Mouse (Mus musculus) megakaryocyte progenitor cell, adult 5-6 weeks (primary cell): Measurements from ENCODE around the gene Gatad1. TPM values are rescaled to one million over a fixed set of nuclear protein-coding genes. Genes with fewer than 3 reads are reported as not detected.
"Not testable (repeated sequence)": the region's sequence is repeated elsewhere in the genome, so short reads cannot be mapped to it uniquely, and the experiment has no call there.

Experiments
- ATAC-seq: replicated peaks from 2 replicates; pipeline ENCODE4 v1.8.0; 2016; ENCODE audit warnings: mild to moderate bottlenecking, moderate TSS enrichment, inconsistent platforms; ENCODE audit not compliant: poor library complexity
- total RNA-seq, 2 experiments: library from RNA; stranded (forward) in 1 of 2; stranded (reverse) in 1 of 2; fragments of 157-497, 149-512 nt in 1 of 2; fragments of 200-1000 nt in 1 of 2; gene quantifications; 2 replicates each; pipeline versions ENCODE4 v1.2.3 to v1.2.4; 2015 to 2017

The Gatad1 gene
- total RNA-seq, 2 experiments from 2014 or later = 112 to 200 TPM

GRCm38 (mm10) chr5:3644621-3645020 is 12.4 kb downstream of the Gatad1 start:
- no peak for ATAC-seq

DNA sequence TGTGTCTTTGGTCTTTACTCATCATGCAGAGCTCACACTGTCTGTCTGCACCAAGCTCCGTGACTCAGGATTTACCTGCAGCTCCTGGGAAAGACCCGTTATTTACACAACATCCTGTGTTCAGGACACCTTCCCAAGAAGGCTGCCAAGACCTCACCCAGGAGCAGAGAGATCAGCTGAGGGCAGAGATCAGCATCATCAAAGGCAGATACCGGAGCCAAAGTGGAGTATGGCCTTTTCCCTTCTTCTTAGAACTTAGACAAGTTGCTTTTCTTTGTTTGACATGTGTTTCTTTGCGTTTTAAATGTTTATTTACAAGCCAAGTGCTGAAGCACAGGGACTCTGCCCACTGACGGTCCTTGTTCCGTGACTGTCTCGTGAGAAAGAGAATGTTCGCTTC is 21.7 kb downstream of the Gatad1 start:
- ATAC-seq = no peak

GRCm38 (mm10) chr5:3633951-3634350 is 23.0 kb downstream of the Gatad1 start:
- peak; percentile 67 for ATAC-seq

DNA sequence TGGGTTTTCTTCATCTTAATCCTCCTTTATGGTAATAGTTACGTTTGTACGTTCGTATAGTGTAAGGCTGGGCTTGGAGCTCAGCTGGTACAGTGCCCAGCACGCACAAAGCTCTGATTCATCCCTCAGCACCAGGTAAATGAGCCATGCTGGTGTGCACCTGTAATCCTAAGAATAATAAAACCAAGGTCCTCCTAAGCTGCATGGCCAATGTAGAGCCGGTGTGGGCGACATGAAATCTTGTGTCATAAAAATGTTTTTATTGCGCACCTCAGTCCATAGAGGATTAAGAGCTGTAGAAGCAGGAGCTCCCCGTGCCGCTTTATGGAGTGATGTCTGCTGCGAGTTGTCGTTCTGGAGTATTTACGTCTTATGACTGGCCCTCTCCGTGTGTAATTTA is 23.7 kb downstream of the Gatad1 start:
- no peak for ATAC-seq

DNA sequence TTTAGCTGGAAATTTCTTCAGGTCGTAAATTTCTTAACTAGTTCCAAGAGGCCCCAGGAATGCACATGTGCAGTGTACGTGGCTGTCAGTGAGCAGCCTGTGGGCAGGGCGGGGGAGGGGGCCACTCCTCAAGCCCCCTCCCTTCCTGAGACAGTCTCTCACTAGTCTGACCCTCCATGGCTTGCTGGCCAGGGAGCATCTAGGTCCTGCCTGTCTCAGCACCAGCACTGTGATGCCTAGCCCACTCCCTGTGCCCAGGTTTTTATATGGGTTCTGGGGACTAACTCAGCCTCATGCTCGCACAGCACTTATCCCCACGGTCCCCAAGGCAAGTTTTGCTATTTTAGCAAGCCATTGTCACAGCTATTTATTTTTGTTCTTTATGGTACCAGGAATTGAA is 24.7 kb downstream of the Gatad1 start:
- ATAC-seq = no peak

- ATAC-seq = peak; percentile 70
Observed at GRCm38 (mm10) chr5:3631512-3632271, 25.3 kb downstream of the Gatad1 start.

DNA sequence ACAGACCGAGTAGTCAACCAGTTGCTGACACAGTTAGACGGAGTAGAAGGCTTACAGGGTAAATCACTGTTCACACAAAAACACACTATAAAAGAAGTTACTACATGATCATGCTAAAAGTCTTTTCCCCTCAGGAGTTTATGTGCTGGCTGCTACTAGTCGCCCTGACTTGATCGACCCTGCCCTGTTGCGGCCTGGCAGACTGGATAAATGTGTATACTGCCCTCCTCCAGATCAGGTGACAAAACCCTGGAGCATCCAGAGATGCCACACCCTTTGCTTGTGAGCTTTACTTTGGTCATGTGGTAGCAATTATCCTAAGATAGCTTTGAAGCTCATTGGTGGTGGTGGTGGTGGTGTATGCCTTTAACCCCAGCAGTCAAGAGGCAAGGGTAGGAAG is 26.9 kb downstream of the Gatad1 start:
- no peak for ATAC-seq

- no peak for ATAC-seq
Observed at GRCm38 (mm10) chr5:3620486-3620885, 36.5 kb downstream of the Gatad1 start.

DNA sequence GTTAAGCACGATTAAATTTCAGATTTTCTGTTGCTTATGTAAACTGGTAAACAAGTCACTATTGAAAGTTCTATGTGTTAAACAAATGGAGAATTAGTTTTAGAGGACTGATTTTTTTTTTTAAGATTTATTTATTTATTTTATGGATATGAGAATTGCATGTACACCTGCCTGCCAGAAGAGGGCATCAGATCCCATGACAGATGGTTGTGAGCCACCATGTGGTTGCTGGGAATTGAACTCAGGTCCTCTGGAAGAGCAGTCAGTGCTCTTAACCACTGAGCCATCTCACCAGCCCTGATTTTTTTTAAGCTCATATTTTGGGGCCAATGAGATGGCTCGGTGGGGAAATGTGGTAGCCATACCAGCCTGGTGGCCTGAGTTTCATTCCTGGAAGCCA is 45.1 kb downstream of the Gatad1 start:
- not testable (repeated sequence) for ATAC-seq

GRCm38 (mm10) chr5:3609241-3609640 is 47.7 kb downstream of the Gatad1 start:
- no peak for ATAC-seq

DNA sequence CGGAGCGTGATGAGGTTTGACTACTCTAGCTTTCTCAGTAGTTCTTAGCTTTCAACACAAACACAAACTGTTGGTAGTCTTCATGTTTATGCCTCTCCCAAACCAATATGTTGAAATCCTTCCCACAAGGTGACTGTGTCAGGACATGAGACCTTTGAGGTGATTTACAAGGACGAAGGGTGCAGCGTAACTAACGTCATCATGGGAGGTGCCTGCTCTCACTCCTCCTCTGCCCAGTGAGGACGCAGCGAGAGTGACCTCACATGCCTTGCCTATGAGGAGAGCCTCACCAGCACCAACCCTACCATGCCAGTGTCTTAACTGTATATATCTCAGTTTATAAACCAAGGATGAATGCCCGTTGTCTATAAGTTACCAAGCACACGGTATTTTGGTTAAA is 49.9 kb downstream of the Gatad1 start:
- ATAC-seq = no peak

DNA sequence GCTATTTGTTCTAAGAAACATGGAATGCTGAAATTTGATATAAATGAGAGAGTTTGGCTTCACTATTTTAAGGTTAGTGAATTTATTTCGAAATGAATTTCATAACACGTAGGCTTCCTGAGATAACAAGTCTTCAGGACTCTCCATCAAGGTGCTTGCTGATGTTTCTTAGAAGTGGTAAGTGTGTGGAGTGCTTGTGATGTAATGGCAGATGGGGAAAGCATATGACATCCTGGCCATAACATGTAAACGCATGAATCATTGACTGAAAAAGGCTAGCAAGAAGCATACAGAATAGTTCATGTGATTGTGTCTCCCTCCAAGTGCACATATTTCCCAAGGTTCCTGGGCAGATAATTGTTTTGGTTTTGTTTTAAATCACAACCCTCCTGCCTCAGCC is 56.2 kb downstream of the Gatad1 start:
- no peak for ATAC-seq

DNA sequence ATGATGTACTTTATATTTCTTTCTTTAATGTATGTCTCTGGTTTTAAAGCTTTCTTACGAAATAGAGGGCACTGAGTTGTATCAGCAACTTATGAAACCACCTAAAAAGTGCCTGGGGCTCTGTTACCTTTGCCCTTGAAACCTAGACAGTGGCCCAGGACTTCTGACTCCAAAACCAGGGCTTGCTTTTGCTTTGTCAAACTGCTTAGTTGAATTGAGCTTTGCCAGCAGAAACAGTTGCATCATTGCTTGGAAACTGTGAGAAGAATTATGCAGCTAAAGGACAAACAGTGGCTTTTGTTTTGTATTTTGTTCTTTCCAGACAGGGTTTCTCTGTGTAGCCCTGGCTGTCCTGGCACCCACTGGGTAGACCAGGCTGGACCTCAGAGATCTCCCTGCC is 56.7 kb downstream of the Gatad1 start:
- ATAC-seq = no peak

DNA sequence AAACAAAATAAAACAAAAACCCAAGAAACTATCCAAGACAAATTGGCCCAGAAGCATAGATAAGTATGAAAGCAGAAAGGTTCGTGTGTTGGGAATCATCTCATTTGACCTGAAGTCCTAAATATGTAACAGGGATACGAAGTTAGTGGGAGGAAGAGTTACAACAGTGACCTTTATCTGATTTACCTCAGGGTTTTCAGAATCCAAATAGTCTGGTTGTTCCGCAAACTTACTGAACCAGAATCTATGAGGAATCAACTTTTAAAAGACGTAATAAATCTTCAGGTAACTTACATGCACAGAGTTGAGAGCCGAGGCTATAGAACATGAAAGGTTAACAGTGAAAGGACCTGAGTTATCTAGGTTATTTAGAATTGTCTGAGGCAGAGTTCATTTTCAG is 58.2 kb downstream of the Gatad1 start:
- no peak for ATAC-seq

DNA sequence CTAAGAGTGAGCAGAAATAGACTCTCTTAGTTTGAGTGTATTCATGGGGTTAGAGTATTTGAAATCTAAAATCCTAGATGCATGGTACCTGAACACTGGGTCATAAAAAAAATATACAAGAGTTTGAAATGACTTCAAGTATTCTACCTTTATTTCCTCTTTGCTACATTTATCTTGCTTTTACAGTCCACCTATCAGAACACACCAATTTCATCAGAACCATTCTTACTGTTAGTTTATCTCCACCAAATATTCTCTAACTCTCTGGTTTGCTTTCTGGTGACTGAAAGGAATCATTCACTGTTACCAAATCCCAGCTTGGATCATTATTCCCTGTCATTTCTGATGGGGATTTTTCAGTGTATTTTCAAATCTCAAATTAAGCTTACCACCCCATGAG is 59.8 kb downstream of the Gatad1 start:
- ATAC-seq = no peak

GRCm38 (mm10) chr5:3596399-3596766 is 60.6 kb downstream of the Gatad1 start, which contains the start of gene Rbm48:
Rbm48 (minus strand) TSS chr5:3596585.
- peak; percentile 87 for ATAC-seq

DNA sequence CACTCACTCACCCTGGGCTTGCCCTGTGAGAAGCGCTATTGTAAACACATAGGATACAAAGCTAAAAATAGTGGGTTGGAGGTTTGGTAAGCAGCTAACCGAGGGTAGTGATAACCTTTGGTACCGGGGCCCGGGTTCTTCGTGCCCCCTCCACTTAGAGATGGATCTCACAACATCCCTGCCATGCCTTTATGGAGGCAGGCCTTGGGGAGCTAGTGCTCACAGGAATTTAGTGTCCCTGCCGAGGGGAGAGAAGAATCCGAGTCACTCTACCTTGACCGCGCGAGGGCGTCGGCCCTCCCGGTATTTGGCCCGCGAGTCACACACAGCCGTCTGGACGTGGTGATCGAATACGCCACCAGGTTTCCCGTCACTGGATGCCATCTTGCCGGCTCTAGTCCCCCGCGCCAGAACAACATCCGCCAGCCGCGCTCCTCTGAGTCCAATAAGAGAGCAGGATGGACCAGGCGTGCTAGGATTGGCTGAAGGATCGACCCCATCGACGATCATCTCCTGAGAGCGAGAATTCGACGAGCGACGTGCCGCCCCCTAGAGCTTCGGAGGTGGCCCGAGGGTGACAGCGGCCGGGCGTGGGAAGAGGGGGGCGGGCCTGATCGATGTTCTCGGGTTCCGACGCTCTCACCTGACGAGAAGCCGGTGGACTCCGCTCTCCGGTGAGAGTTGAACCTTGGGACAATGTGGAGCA is 61.1 kb downstream of the Gatad1 start, which contains the start of gene Pex1:
Pex1 (plus strand) TSS at position 374 of the 706 bp plus-strand sequence.
- peak; percentile 94 for ATAC-seq

Other genes starting within 250 kb of the Gatad1 start
- 82.1 and 105 TPM in 2 replicates for gene Fam133b, start 113.4 kb downstream of the Gatad1 start, total RNA-seq (2015)
- gene Fam133b, start 113.4 kb downstream of the Gatad1 start, total RNA-seq (2017) = 98.5 and 129 TPM in 2 replicates
- gene 1700109H08Rik, start 85.6 kb downstream of the Gatad1 start, total RNA-seq (2015) = 21.7 and 34.3 TPM in 2 replicates
- 13.2 and 14.0 TPM in 2 replicates for gene 1700109H08Rik, start 85.6 kb downstream of the Gatad1 start, total RNA-seq (2017)
- gene Pex1, start 61.1 kb downstream of the Gatad1 start, total RNA-seq (2015) = 18.6 and 34.9 TPM in 2 replicates
- 17.3 and 19.4 TPM in 2 replicates for gene Pex1, start 61.1 kb downstream of the Gatad1 start, total RNA-seq (2017)
- gene Rbm48, start 60.6 kb downstream of the Gatad1 start, total RNA-seq (2015) = 13.0 and 15.4 TPM in 2 replicates
- gene Rbm48, start 60.6 kb downstream of the Gatad1 start, total RNA-seq (2017) = 27.4 and 32.4 TPM in 2 replicates
- not detected in 2 replicates for gene Tmbim7, start 6.0 kb downstream of the Gatad1 start, total RNA-seq (2015)
- gene Tmbim7, start 6.0 kb downstream of the Gatad1 start, total RNA-seq (2017) = 0.68 TPM in 1 of 2 replicates, not detected in the other
- 22.9 and 25.9 TPM in 2 replicates for gene Ankib1, start 145.7 kb upstream of the Gatad1 start, total RNA-seq (2015)
- 31.0 and 34.5 TPM in 2 replicates for gene Ankib1, start 145.7 kb upstream of the Gatad1 start, total RNA-seq (2017)
- gene Krit1, start 146.0 kb upstream of the Gatad1 start, total RNA-seq (2015) = 50.4 and 69.6 TPM in 2 replicates
- gene Krit1, start 146.0 kb upstream of the Gatad1 start, total RNA-seq (2017) = 40.6 and 61.2 TPM in 2 replicates
- not detected in 2 replicates for gene Lrrd1, start 188.0 kb upstream of the Gatad1 start, total RNA-seq (2015)
- 0.03 and 0.12 TPM in 2 replicates for gene Lrrd1, start 188.0 kb upstream of the Gatad1 start, total RNA-seq (2017)
- gene Mterf1a, start 236.7 kb upstream of the Gatad1 start, total RNA-seq (2015) = 7.6 and 8.1 TPM in 2 replicates
- gene Mterf1a, start 236.7 kb upstream of the Gatad1 start, total RNA-seq (2017) = 10.3 and 17.3 TPM in 2 replicates